Mouse (Mus musculus) erythroblast, adult 5-6 weeks (primary cell): ENCODE measurements around the gene Fam43b. TPM values are rescaled to one million over a fixed set of nuclear protein-coding genes. Genes with fewer than 3 reads are reported as not detected.
"Not testable (repeated sequence)": the region's sequence is repeated elsewhere in the genome, so short reads cannot be mapped to it uniquely, and the experiment has no call there.

ENCODE experiments used
- ATAC-seq: replicated peaks from 2 replicates; pipeline ENCODE4 v1.8.0; 2016; ENCODE audit warnings: moderate number of reproducible peaks, mild to moderate bottlenecking, moderate TSS enrichment, inconsistent platforms; ENCODE audit not compliant: poor library complexity, low FRiP score, severe bottlenecking
- total RNA-seq, 2 experiments: library from RNA; stranded (forward) in 1 of 2; stranded (reverse) in 1 of 2; fragments of 150-400 nt in 1 of 2; fragments of 200-764, 138-1000 nt in 1 of 2; gene quantifications; 2 replicates each; pipeline versions ENCODE4 v1.2.3 to v1.2.4; 2015 to 2017; ENCODE audit warnings: low replicate concordance in 2 of 2

Gene Fam43b
- not detected in 2 replicates for total RNA-seq (2015; ENCODE audit: low replicate concordance)
- total RNA-seq (2017; ENCODE audit: low replicate concordance), result not detected in 2 replicates

- no peak for ATAC-seq
These were observed at the start of gene Fam43b for GRCm38 (mm10) chr4:138395971-138396645. Fam43b (minus strand) TSS chr4:138396528.

DNA sequence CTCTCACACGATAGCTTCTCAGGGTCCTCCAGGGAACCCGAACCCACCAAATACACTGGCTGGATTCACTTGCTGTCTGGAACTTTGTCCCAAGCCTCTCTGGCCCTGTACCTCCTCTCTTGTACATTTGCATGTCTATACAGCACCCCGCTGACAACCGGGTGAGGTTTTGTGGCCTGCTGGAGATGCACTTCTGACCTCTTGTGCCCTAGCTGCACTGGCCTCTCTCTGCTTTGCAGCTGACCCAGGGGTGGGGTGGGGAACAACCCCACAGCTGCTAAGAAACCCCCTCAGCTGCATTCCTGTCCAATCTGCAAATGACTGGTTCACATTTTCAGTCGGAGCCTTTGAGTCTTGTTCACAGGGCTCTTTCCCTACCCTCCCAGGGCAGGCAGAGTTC lies 48.6 kb upstream of the Fam43b start:
- no peak for ATAC-seq

DNA sequence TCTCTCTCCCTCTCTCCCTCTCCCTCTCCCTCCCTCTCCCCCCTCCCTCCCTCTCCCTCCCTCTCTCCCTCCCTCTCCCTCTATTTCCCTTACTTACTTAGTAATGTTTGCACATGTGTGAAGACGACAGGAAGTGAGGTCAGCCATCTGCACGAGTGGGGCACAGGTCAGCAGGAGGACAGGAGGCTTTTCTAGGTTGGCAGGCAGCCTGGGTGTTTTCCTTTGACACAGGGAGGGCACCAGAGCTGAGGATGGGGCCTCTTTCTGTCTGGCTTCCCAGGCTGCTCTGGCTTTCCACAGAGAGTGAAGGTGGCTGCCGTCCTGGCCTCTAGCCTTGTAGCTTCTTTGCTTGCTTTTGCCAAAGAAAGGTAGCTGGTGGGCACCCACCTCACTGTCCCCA lies 43.7 kb upstream of the Fam43b start:
- ATAC-seq, result no peak

GRCm38 (mm10) chr4:138434347-138435316 lies 38.3 kb upstream of the Fam43b start, which contains the start of gene Mul1:
Mul1 (plus strand) TSS chr4:138434671.
- ATAC-seq, result peak; percentile 97

DNA sequence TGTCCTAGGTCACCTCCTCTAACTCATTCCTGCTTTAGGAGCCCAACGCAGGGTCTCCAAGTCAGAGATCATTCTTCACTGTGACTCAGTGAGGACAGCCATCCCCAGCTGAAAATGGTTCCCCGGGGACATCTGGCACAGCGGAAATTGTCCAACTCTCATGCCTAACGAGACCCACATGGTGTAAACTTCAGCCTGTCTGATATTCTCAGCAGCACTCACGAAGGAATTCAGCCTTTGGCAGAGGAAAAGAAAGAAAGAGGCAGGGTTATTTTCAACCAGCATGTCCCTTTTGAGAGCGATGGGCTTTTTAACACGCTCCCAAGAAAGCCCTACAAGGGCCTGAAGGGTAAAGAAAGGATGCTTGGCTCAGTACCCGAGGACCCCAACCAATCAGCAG lies 35.0 kb upstream of the Fam43b start:
- no peak for ATAC-seq

DNA sequence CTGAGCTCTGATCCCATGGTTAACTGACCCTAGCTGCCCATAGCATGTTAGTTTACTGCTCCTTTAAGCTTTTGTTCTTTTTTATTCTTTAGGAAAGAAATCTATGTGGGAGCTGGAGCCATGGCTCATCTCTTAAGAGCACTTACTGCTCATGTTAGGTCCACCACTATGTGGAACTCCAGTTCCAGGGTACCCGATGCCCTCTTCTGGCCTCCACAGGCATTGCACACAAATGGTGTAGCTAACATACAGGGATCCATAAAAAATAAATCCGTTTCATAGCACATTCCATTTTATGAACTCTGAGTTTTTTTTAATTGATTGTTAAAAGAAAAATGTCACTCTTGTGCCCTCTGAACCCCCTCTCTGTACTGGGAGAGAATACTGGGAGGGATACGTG lies 33.5 kb upstream of the Fam43b start:
- no peak for ATAC-seq

- ATAC-seq, result peak; percentile 81
These were observed 30.7 kb upstream of the Fam43b start for GRCm38 (mm10) chr4:138426778-138427705.

DNA sequence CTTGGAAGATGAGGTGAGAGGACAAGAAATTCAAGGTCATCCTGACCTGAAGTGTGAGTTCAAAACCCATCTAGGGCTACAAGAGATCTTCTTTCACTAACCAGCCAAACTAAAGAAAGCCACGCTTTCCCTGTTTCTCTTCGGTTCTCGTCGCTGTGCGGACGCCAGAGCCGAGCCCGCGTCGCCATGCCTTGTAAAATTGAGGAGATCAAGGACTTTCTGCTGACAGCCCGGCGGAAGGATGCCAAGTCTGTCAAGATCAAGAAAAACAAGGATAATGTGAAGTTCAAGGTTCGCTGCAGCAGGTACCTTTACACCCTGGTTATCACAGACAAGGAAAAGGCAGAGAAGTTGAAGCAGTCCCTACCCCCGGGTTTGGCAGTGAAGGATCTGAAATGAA lies 29.3 kb upstream of the Fam43b start:
- not testable (repeated sequence) for ATAC-seq

- no peak for ATAC-seq
These were observed 28.7 kb upstream of the Fam43b start for GRCm38 (mm10) chr4:138425028-138425427.

DNA sequence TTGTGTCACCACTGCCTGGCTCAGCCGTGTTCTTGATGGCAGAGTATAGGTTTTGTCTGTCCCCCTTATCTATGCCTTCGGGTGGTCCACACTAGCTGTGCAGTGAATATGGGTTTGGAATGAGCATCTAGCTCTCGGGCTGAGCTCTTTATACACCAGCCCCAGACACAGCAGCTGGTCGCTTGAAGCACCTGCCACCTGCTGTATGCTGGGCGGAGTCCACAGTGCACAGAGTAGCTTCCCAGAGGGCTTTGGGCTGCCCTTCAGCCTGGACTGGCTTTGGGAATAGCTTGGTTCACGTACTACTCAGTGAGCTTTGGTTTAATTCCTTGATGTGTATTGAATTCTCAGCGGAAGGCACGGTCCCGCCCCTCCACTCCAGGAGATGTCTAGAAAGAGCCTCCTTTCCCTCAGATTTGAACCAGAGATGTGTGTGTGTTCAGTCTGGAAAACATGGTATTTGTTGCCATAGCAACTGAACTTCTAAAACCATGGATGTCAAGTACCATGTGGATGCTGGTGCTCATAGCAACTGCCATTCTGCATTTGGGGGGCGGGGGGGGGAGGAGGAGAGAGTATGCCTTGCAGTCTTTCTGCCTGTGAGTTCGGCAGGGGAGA lies 22.1 kb upstream of the Fam43b start:
- no peak for ATAC-seq

DNA sequence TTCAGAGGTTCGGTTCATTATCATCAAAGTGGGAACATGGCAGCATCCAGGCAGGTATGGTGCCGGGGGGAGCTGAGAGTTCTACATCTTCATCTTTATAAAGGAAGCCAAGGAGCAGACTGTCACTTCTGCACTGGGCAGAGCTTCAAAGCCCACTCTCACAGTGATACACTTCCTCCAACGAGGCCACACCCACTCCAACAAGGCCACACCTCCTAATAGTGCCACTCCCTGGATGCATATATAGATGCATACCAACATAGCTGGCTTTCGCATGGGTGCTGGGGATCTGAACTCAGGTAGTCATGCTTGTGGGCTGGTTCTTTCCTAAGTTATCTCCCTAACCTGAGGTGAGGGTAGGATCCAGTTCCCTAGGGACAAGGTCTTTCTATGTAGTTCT lies 21.6 kb upstream of the Fam43b start:
- no peak for ATAC-seq

DNA sequence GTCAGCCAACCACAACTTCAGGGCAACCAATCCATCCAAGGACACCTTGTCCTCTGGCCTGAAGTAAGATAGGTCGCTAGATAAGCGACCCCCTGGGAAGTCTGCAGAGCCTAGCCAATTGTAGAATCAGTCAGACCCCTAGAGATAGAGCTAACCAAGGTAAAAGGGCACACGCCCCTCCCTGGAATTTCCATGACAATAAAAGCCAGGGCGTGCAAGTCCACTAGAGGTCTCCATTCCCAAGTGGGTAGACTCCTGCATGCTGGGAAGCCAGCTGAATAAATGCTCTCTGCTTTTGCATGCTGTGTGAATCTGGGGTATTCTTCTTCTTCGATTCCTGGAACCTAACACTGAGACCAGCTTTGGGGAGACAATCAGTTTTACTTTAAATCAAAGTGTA lies 20.1 kb upstream of the Fam43b start:
- no peak for ATAC-seq

DNA sequence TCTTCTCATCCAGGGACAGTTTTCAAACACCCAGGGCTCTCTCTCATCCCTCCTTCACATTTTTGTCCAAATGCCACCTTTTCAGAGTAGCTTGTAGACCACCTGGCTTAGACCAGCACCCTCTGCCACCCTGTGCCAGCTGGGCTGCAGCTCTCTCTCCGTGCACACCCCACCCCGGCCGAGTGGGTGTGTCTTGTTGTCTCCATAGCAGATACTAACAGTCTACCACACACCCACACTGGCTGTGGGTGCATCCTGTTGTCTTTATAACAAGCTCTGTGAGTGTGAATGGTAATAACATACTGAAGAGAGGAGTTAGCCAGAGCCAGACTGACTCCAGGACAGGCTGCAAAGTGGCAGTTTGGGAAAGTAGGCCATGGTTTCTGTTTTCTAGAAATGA lies 19.7 kb upstream of the Fam43b start:
- no peak for ATAC-seq

- ATAC-seq, result no peak
These were observed 18.4 kb upstream of the Fam43b start for GRCm38 (mm10) chr4:138414725-138415124.

GRCm38 (mm10) chr4:138411504-138412121 lies 15.3 kb upstream of the Fam43b start:
- ATAC-seq, result no peak

- ATAC-seq, result no peak
These were observed 14.7 kb upstream of the Fam43b start for GRCm38 (mm10) chr4:138411011-138411410.

DNA sequence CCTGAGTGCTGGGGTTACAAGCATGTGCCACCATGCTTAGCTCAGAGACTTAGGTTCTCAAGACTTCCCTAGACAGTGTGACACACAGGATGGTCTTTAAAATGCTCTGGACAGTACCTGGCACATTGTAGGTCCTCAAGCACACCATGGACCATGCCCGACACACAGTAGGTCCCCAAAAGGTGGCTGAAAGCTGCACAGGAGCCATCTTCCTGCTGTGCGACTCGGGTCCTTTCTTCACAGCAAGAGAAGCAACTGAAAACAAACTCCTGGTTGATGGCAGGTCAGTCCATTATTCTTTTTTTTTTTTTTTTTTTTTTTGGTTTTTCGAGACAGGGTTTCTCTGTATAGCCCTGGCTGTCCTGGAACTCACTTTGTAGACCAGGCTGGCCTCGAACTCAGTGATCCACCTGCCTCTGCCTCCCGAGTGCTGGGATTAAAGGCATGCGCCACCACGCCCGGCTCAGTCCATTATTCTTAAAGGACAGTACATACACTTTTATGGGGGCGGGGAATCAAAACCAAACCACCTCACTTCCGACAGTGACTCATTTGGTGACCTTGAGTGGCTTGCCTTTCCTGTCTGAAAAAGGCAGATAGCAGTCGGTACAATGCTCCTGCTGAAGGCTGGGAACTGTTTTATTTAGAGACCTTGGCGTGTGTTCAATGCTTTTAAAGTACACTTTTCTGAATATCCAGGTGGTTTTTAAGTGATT lies 11.3 kb upstream of the Fam43b start:
- no peak for ATAC-seq

- peak; percentile 91 for ATAC-seq
These were observed 8.5 kb upstream of the Fam43b start for GRCm38 (mm10) chr4:138404806-138405205.
